Mouse (Mus musculus) olfactory bulb, adult 2 months (tissue): Measurements from ENCODE around the gene Gclm.

Experiments
- CTCF ChIP-seq: fragments of 200-500 bp; IDR thresholded peaks from 2 replicates; pipeline ENCODE4 v1.5.1; 2012; ENCODE audit warnings: low read depth, mild to moderate bottlenecking, low read length, moderate library complexity; ENCODE audit not compliant: insufficient read depth
- POLR2A ChIP-seq: fragments of 200-500 bp; IDR thresholded peaks from 2 replicates; pipeline ENCODE4 v1.6.1; 2012; ENCODE audit warnings: mild to moderate bottlenecking, low read depth, low read length, moderate library complexity; ENCODE audit not compliant: insufficient read depth

DNA sequence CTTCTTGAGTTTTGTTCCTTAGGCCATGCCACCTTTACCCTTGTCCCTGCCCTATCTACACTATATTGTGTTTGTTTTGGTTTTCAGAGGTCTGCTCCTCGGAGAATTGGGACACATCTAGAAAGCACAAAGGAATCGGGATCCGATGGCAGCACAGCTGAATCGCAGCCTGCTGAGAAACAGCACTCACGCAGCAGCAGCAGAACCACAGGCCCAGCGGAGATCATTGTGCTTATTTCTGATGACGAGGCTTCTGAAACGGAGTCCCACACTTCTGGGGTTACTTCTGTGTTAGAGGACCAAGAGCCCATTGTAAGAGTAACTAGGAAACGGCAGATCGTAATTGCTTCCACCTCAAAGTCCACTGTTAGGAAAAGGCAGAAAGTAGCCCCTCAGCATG, 29.8 kb downstream of the Gclm start:
- TF ChIP-seq CTCF (no peak), POLR2A (no peak)
